Mouse (Mus musculus) heart, adult 2 months (tissue): ENCODE results near the gene Fam104a.

ENCODE experiments used
- CTCF ChIP-seq: fragments of 200-600 bp; IDR thresholded peaks from 2 replicates; pipeline ENCODE4 v1.8.1; 2022; ENCODE audit warnings: antibody characterized with exemption, mild to moderate bottlenecking, moderate library complexity
- EP300 ChIP-seq: fragments of 200-500 bp; IDR thresholded peaks from 2 replicates; pipeline ENCODE4 v1.6.1; 2011; ENCODE audit warnings: low read depth, low read length, control low read depth; ENCODE audit not compliant: insufficient read depth
- POLR2A ChIP-seq: fragments of 200-500 bp; IDR thresholded peaks from 2 replicates; pipeline ENCODE4 v1.6.1; 2011; ENCODE audit warnings: mild to moderate bottlenecking, low read depth, low read length, control low read depth; ENCODE audit not compliant: insufficient read depth

GRCm38 (mm10) chr11:113666205-113666604, 17.8 kb downstream of the Fam104a start:
- no peak for TF ChIP-seq POLR2A
- no peak for TF ChIP-seq CTCF
- TF ChIP-seq EP300 = no peak
